Mouse (Mus musculus): ENCODE results near the gene Dclre1a. TPM values are rescaled to one million over a fixed set of nuclear protein-coding genes. Genes with fewer than 3 reads are reported as not detected.

The Dclre1a gene
- polyA plus RNA-seq, 1 experiment from 2014 or later = 13.9 TPM

GRCm38 (mm10) chr19:56563469-56563868 lies 15.4 kb upstream of the Dclre1a start:
- no peak for ATAC-seq (ENCODE audit: low FRiP score)
- Histone ChIP-seq H3K4me1 (replicated peaks; ENCODE audit: control insufficient read depth, insufficient read depth, low read length) (no peaks in the 10 kb centered on the region), H3K27me3 (ENCODE audit: control insufficient read depth, insufficient read depth, low read length) (no peaks in the 10 kb centered on the region), H3K36me3 (ENCODE audit: control insufficient read depth, insufficient read depth, low read length) (0 out of 2 replicates have a peak, but pooled peaks cover 2% of the 10 kb centered on the region), H3K9me3 (ENCODE audit: control insufficient read depth, low read length) (no peaks in the 10 kb centered on the region), H3K4me2 (replicated peaks; ENCODE audit: low read depth, low read length) (no peak overlapping the region), H3K9ac (ENCODE audit: low read depth, low read length) (no peak overlapping the region), H3K4me3 (ENCODE audit: low read depth, low read length) (no peak overlapping the region), H3K27ac (ENCODE audit: low read depth, low read length) (no peak overlapping the region)
- 93% methylated on average over 3 of the region's 3 CpGs for whole genome bisulfite sequencing
- DNase-seq (ENCODE audit: low spot score) = no peak

- H3K4me2 ChIP-seq (replicated peaks; ENCODE audit: low read depth, low read length) = no peak overlapping the region
- WGBS = 90% methylated on average over 9 of the region's 9 CpGs
- no peaks in the 10 kb centered on the region for H3K27me3 ChIP-seq (ENCODE audit: control insufficient read depth, insufficient read depth, low read length)
- ATAC-seq (ENCODE audit: low FRiP score) (no peak), DNase-seq (ENCODE audit: low spot score) (no peak)
- no peak overlapping the region for H3K27ac ChIP-seq (ENCODE audit: low read depth, low read length)
- no peaks in the 10 kb centered on the region for H3K9me3 ChIP-seq (ENCODE audit: control insufficient read depth, low read length)
- H3K4me1 ChIP-seq (replicated peaks; ENCODE audit: control insufficient read depth, insufficient read depth, low read length) = no peaks in the 10 kb centered on the region
- H3K9ac ChIP-seq (ENCODE audit: low read depth, low read length) = no peak overlapping the region
- no peak overlapping the region for H3K4me3 ChIP-seq (ENCODE audit: low read depth, low read length)
- 0 out of 2 replicates have a peak, but pooled peaks cover 2% of the 10 kb centered on the region for H3K36me3 ChIP-seq (ENCODE audit: control insufficient read depth, insufficient read depth, low read length)
Measured at GRCm38 (mm10) chr19:56562433-56563138, 14.6 kb upstream of the Dclre1a start.

- WGBS = 91% methylated on average over 5 of the region's 5 CpGs
- H3K9me3 ChIP-seq (ENCODE audit: control insufficient read depth, low read length) = no peaks in the 10 kb centered on the region
- peaks cover 9% of the 10 kb centered on the region; the same call in 1 of the 2 replicates for H3K36me3 ChIP-seq (ENCODE audit: control insufficient read depth, insufficient read depth, low read length)
- no peak overlapping the region for H3K4me2 ChIP-seq (replicated peaks; ENCODE audit: low read depth, low read length)
- no peak overlapping the region for H3K4me3 ChIP-seq (ENCODE audit: low read depth, low read length)
- no peak overlapping the region for H3K9ac ChIP-seq (ENCODE audit: low read depth, low read length)
- ATAC-seq (ENCODE audit: low FRiP score) = no peak
- no peak for DNase-seq (ENCODE audit: low spot score)
- no peak overlapping the region for H3K27ac ChIP-seq (ENCODE audit: low read depth, low read length)
- no peaks in the 10 kb centered on the region for H3K4me1 ChIP-seq (replicated peaks; ENCODE audit: control insufficient read depth, insufficient read depth, low read length)
- no peaks in the 10 kb centered on the region for H3K27me3 ChIP-seq (ENCODE audit: control insufficient read depth, insufficient read depth, low read length)
Measured at GRCm38 (mm10) chr19:56555972-56556371, 8.0 kb upstream of the Dclre1a start.

GRCm38 (mm10) chr19:56553177-56553576 lies 5.2 kb upstream of the Dclre1a start:
- H3K9ac ChIP-seq (ENCODE audit: low read depth, low read length) = no peak overlapping the region
- H3K27ac ChIP-seq (ENCODE audit: low read depth, low read length) = no peak overlapping the region
- DNase-seq (ENCODE audit: low spot score) (no peak), ATAC-seq (ENCODE audit: low FRiP score) (no peak)
- peaks cover 9% of the 10 kb centered on the region; the same call in 1 of the 2 replicates for H3K36me3 ChIP-seq (ENCODE audit: control insufficient read depth, insufficient read depth, low read length)
- H3K4me1 ChIP-seq (replicated peaks; ENCODE audit: control insufficient read depth, insufficient read depth, low read length) = peaks cover 3% of the 10 kb centered on the region; the same call in 1 of the 2 replicates
- no peaks in the 10 kb centered on the region for H3K27me3 ChIP-seq (ENCODE audit: control insufficient read depth, insufficient read depth, low read length)
- WGBS = over 99% methylated on average over 3 of the region's 3 CpGs
- no peak overlapping the region for H3K4me2 ChIP-seq (replicated peaks; ENCODE audit: low read depth, low read length)
- no peaks in the 10 kb centered on the region for H3K9me3 ChIP-seq (ENCODE audit: control insufficient read depth, low read length)
- H3K4me3 ChIP-seq (ENCODE audit: low read depth, low read length) = no peak overlapping the region

GRCm38 (mm10) chr19:56549033-56549680 lies 1.1 kb upstream of the Dclre1a start:
- DNase-seq (ENCODE audit: low spot score) (no peak), ATAC-seq (ENCODE audit: low FRiP score) (peak; percentile 64)
- H3K4me3 ChIP-seq (ENCODE audit: low read depth, low read length) = peak overlapping the region; percentile 78

GRCm38 (mm10) chr19:56548230-56549032 lies 409 bp upstream of the Dclre1a start, which contains the start of gene Nhlrc2:
TSS of gene Nhlrc2 (plus strand) at chr19:56548261.
- ATAC-seq (ENCODE audit: low FRiP score) (peak; percentile 89), DNase-seq (ENCODE audit: low spot score) (peak; percentile 89)
- Histone ChIP-seq H3K4me1 (replicated peaks; ENCODE audit: control insufficient read depth, insufficient read depth, low read length) (peaks cover 3% of the 10 kb centered on the region), H3K9me3 (ENCODE audit: control insufficient read depth, low read length) (no peaks in the 10 kb centered on the region), H3K27ac (ENCODE audit: low read depth, low read length) (peak within 1 kb of the TSS; percentile 89), H3K4me2 (replicated peaks; ENCODE audit: low read depth, low read length) (peak within 1 kb of the TSS; percentile 64), H3K9ac (ENCODE audit: low read depth, low read length) (peak within 1 kb of the TSS; percentile 95), H3K36me3 (ENCODE audit: control insufficient read depth, insufficient read depth, low read length) (0 out of 2 replicates have a peak, but pooled peaks cover 5% of the 10 kb centered on the region), H3K4me3 (ENCODE audit: low read depth, low read length) (peak within 1 kb of the TSS; percentile 78), H3K27me3 (ENCODE audit: control insufficient read depth, insufficient read depth, low read length) (no peaks in the 10 kb centered on the region)
- WGBS = under 1% methylated on average over 65 of the region's 69 CpGs

More at GRCm38 (mm10) chr19:56549033-56549680, 1.1 kb upstream of the Dclre1a start:
- Histone ChIP-seq H3K4me2 (replicated peaks; ENCODE audit: low read depth, low read length) (peak overlapping the region; percentile 64), H3K36me3 (ENCODE audit: control insufficient read depth, insufficient read depth, low read length) (peaks cover 5% of the 10 kb centered on the region; the same call in 1 of the 2 replicates), H3K9me3 (ENCODE audit: control insufficient read depth, low read length) (no peaks in the 10 kb centered on the region), H3K4me1 (replicated peaks; ENCODE audit: control insufficient read depth, insufficient read depth, low read length) (peaks cover 3% of the 10 kb centered on the region), H3K27ac (ENCODE audit: low read depth, low read length) (peak overlapping the region; percentile 89), H3K27me3 (ENCODE audit: control insufficient read depth, insufficient read depth, low read length) (no peaks in the 10 kb centered on the region), H3K9ac (ENCODE audit: low read depth, low read length) (peak overlapping the region; percentile 95)
- WGBS = 31% methylated on average over 18 of the region's 18 CpGs

- H3K4me3 ChIP-seq (ENCODE audit: low read depth, low read length) = no peak overlapping the region
Measured at GRCm38 (mm10) chr19:56546031-56546430, 2.0 kb downstream of the Dclre1a start.

GRCm38 (mm10) chr19:56544681-56545388 lies 3.2 kb downstream of the Dclre1a start:
- Histone ChIP-seq H3K9me3 (ENCODE audit: control insufficient read depth, low read length) (no peaks in the 10 kb centered on the region), H3K36me3 (ENCODE audit: control insufficient read depth, insufficient read depth, low read length) (no peaks in the 10 kb centered on the region), H3K4me2 (replicated peaks; ENCODE audit: low read depth, low read length) (no peak overlapping the region), H3K4me3 (ENCODE audit: low read depth, low read length) (no peak overlapping the region), H3K27me3 (ENCODE audit: control insufficient read depth, insufficient read depth, low read length) (no peaks in the 10 kb centered on the region), H3K9ac (ENCODE audit: low read depth, low read length) (no peak overlapping the region), H3K27ac (ENCODE audit: low read depth, low read length) (no peak overlapping the region), H3K4me1 (replicated peaks; ENCODE audit: control insufficient read depth, insufficient read depth, low read length) (peaks cover 3% of the 10 kb centered on the region)
- ATAC-seq (ENCODE audit: low FRiP score) = no peak
- DNase-seq (ENCODE audit: low spot score) = no peak
- 90% methylated on average over 13 of the region's 13 CpGs for WGBS

More at GRCm38 (mm10) chr19:56546031-56546430, 2.0 kb downstream of the Dclre1a start:
- no peak for DNase-seq (ENCODE audit: low spot score)
- Histone ChIP-seq H3K4me2 (replicated peaks; ENCODE audit: low read depth, low read length) (no peak overlapping the region), H3K27me3 (ENCODE audit: control insufficient read depth, insufficient read depth, low read length) (no peaks in the 10 kb centered on the region), H3K9me3 (ENCODE audit: control insufficient read depth, low read length) (no peaks in the 10 kb centered on the region), H3K4me1 (replicated peaks; ENCODE audit: control insufficient read depth, insufficient read depth, low read length) (peaks cover 3% of the 10 kb centered on the region), H3K9ac (ENCODE audit: low read depth, low read length) (no peak overlapping the region), H3K27ac (ENCODE audit: low read depth, low read length) (no peak overlapping the region), H3K36me3 (ENCODE audit: control insufficient read depth, insufficient read depth, low read length) (no peaks in the 10 kb centered on the region)
- no peak for ATAC-seq (ENCODE audit: low FRiP score)

Measured in hindbrain, embryonic 11.5 days (tissue).